Mouse (Mus musculus): ENCODE results near the gene Olfr1389. TPM values are rescaled to one million over a fixed set of nuclear protein-coding genes. Genes with fewer than 3 reads are reported as not detected.
"Not testable (repeated sequence)": the region's sequence is repeated elsewhere in the genome, so short reads cannot be mapped to it uniquely, and the experiment has no call there.

Olfr1389 gene
- total RNA-seq (2012; rRNA removed) (not detected in 2 replicates), total RNA-seq (2014; rRNA removed) (not detected in 2 replicates), polyA plus RNA-seq (2012; ENCODE audit: insufficient read length, low read depth) (not detected in 2 replicates)

GRCm38 (mm10) chr11:49422767-49423166 is at the start of gene Olfr1389:
Gene Olfr1389 (plus strand): TSS chr11:49423067.
- Histone ChIP-seq H3K9me3 (replicated peaks; ENCODE audit: low read length) (no peaks in the 10 kb centered on the region), H3K4me2 (ENCODE audit: insufficient read depth, low read depth, poor library complexity, severe bottlenecking) (no peak within 1 kb of the TSS), H3K27me3 (replicated peaks) (peaks cover 8% of the 10 kb centered on the region), H3K9ac (ENCODE audit: insufficient read depth, low read depth) (no peak within 1 kb of the TSS), H3K36me3 (replicated peaks in 1 of 2; ENCODE audit: control insufficient read depth in 1 of 2, insufficient read depth in 1 of 2, low read length in 1 of 2) (no peaks in the 10 kb centered on the region), H3K4me3 (replicated peaks in 1 of 3; ENCODE audit: low read depth in 2 of 3, low read length in 2 of 3, poor library complexity in 1 of 3) (no peak within 1 kb of the TSS), H3K27ac (ENCODE audit: insufficient read depth, low read depth) (no peak within 1 kb of the TSS), H3K79me2 (replicated peaks; ENCODE audit: control insufficient read depth, extremely low read depth, insufficient read depth, poor library complexity, severe bottlenecking) (no peaks in the 10 kb centered on the region), H3K4me1 (ENCODE audit: control insufficient read depth in 1 of 2, insufficient read depth in 2 of 2) (peaks cover 0 to 13% of the 10 kb centered on the region in 2 experiments; a peak in 2 of 4 replicates)
- in situ Hi-C loops (cut with MboI; ENCODE audit: low pct_ligation_motif_present, low pct_unique_long_range_greater_than_20kb, low sequenced_read_pairs) (loop anchor here (25.0 kb wide), 2 partner anchors 235 to 560 kb away; partner anchors contain the start of genes Btnl9 and Irgm1), dilution Hi-C loops (cut with MboI; ENCODE audit: extremely low pct_ligation_motif_present, extremely low pct_unique_long_range_greater_than_20kb, low sequenced_read_pairs) (no loop called here)
- no peak for DNase-seq (ENCODE audit: extremely low read depth)
- TF ChIP-seq JUND (conservative IDR thresholded peaks at IDR 0.05; ENCODE audit: low read depth, low read length) (no peak), ZMIZ1 (IDR thresholded peaks at IDR 0.05; ENCODE audit: low read depth, low read length) (no peak), PAX5 (IDR thresholded peaks at IDR 0.05; ENCODE audit: low read length) (no peak), CHD1 (IDR thresholded peaks at IDR 0.05; ENCODE audit: low read depth, low read length) (no peak), GABPA (IDR thresholded peaks at IDR 0.05; ENCODE audit: insufficient replicate concordance, low read depth, low read length) (no peak), MAZ (IDR thresholded peaks at IDR 0.05; ENCODE audit: low read depth, low read length) (no peak), SMC3 (IDR thresholded peaks at IDR 0.05; ENCODE audit: low read depth, low read length) (no peak), POLR2AphosphoS2 (IDR thresholded peaks at IDR 0.05; ENCODE audit: low read depth, low read length) (no peak), BHLHE40 (IDR thresholded peaks at IDR 0.05; ENCODE audit: low read depth, low read length) (no peak), CTCF (conservative IDR thresholded peaks at IDR 0.05 in 1 of 2, IDR thresholded peaks at IDR 0.05 in 1 of 2; ENCODE audit: low read depth in 2 of 2, low read length in 2 of 2) (no peak), TBP (conservative IDR thresholded peaks at IDR 0.05; ENCODE audit: low read depth, low read length) (no peak)

- Histone ChIP-seq H3K9ac (ENCODE audit: insufficient read depth, low read depth) (no peak overlapping the region), H3K79me2 (replicated peaks; ENCODE audit: control insufficient read depth, extremely low read depth, insufficient read depth, poor library complexity, severe bottlenecking) (no peaks in the 10 kb centered on the region), H3K4me3 (replicated peaks in 1 of 3; ENCODE audit: low read depth in 2 of 3, low read length in 2 of 3, poor library complexity in 1 of 3) (no peak overlapping the region), H3K9me3 (replicated peaks; ENCODE audit: low read length) (no peaks in the 10 kb centered on the region), H3K36me3 (replicated peaks in 1 of 2; ENCODE audit: control insufficient read depth in 1 of 2, insufficient read depth in 1 of 2, low read length in 1 of 2) (no peaks in the 10 kb centered on the region), H3K4me1 (ENCODE audit: control insufficient read depth in 1 of 2, insufficient read depth in 2 of 2) (no peaks in the 10 kb centered on the region), H3K27me3 (replicated peaks) (no peaks in the 10 kb centered on the region), H3K4me2 (ENCODE audit: insufficient read depth, low read depth, poor library complexity, severe bottlenecking) (no peak overlapping the region), H3K27ac (ENCODE audit: insufficient read depth, low read depth) (no peak overlapping the region)
- in situ Hi-C loops (cut with MboI; ENCODE audit: low pct_ligation_motif_present, low pct_unique_long_range_greater_than_20kb, low sequenced_read_pairs), result no loop called here
- TF ChIP-seq EP300 (IDR thresholded peaks at IDR 0.05; ENCODE audit: low read length) (no peak), PAX5 (IDR thresholded peaks at IDR 0.05; ENCODE audit: low read length) (no peak), ETS1 (conservative IDR thresholded peaks at IDR 0.05; ENCODE audit: low read depth, low read length) (no peak), CTCF (conservative IDR thresholded peaks at IDR 0.05 in 1 of 2, IDR thresholded peaks at IDR 0.05 in 1 of 2; ENCODE audit: low read depth in 2 of 2, low read length in 2 of 2) (no peak), MAX (IDR thresholded peaks at IDR 0.05; ENCODE audit: low read length) (no peak), POLR2AphosphoS2 (IDR thresholded peaks at IDR 0.05; ENCODE audit: low read depth, low read length) (no peak), TBP (conservative IDR thresholded peaks at IDR 0.05; ENCODE audit: low read depth, low read length) (no peak), JUND (conservative IDR thresholded peaks at IDR 0.05; ENCODE audit: low read depth, low read length) (no peak), GABPA (IDR thresholded peaks at IDR 0.05; ENCODE audit: insufficient replicate concordance, low read depth, low read length) (no peak), ZC3H11A (IDR thresholded peaks at IDR 0.05; ENCODE audit: low read depth, low read length) (no peak), E2F4 (IDR thresholded peaks at IDR 0.05; ENCODE audit: insufficient replicate concordance, low read depth, low read length) (no peak), MXI1 (IDR thresholded peaks at IDR 0.05; ENCODE audit: low read depth, low read length) (no peak), MYC (IDR thresholded peaks at IDR 0.05; ENCODE audit: low read depth, low read length) (no peak)
- dilution Hi-C loops (cut with MboI; ENCODE audit: extremely low pct_ligation_motif_present, extremely low pct_unique_long_range_greater_than_20kb, low sequenced_read_pairs), result no loop called here
- no peak for DNase-seq (ENCODE audit: extremely low read depth)
Observed at GRCm38 (mm10) chr11:49383133-49383532, 39.7 kb upstream of the Olfr1389 start.

DNA sequence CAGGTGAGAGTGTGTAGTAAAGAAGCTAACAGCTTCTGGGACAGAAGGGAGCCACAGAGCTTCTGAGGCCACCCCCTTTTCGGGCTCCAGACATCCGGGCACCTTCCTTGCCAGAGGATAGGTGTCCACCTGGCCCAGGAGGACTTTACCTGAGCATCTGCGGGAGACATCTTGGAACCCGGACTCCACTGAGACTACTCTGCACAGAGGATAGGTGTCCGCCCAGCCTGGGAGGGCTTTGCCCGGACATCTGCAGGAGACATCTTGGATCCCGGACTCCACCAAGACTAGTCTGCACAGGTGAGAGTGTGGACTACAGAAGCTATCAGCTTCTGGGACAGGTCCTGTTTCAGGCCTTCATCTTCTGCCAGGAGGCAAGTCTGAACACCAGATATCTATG is 36.7 kb upstream of the Olfr1389 start:
- H3K4me1 ChIP-seq (ENCODE audit: control insufficient read depth in 1 of 2, insufficient read depth in 2 of 2); H3K9ac ChIP-seq (ENCODE audit: insufficient read depth, low read depth); H3K4me3 ChIP-seq (replicated peaks in 1 of 3; ENCODE audit: low read depth in 2 of 3, low read length in 2 of 3, poor library complexity in 1 of 3); H3K36me3 ChIP-seq (replicated peaks in 1 of 2; ENCODE audit: control insufficient read depth in 1 of 2, insufficient read depth in 1 of 2, low read length in 1 of 2); H3K9me3 ChIP-seq (replicated peaks; ENCODE audit: low read length); H3K4me2 ChIP-seq (ENCODE audit: insufficient read depth, low read depth, poor library complexity, severe bottlenecking); H3K27ac ChIP-seq (ENCODE audit: insufficient read depth, low read depth); in situ Hi-C loops (cut with MboI; ENCODE audit: low pct_ligation_motif_present, low pct_unique_long_range_greater_than_20kb, low sequenced_read_pairs); H3K27me3 ChIP-seq (replicated peaks); DNase-seq (ENCODE audit: extremely low read depth); dilution Hi-C loops (cut with MboI; ENCODE audit: extremely low pct_ligation_motif_present, extremely low pct_unique_long_range_greater_than_20kb, low sequenced_read_pairs); H3K79me2 ChIP-seq (replicated peaks; ENCODE audit: control insufficient read depth, extremely low read depth, insufficient read depth, poor library complexity, severe bottlenecking): not testable (repeated sequence)

Data from CH12.LX (cell line).